Mouse (Mus musculus): Measurements from ENCODE around the gene Nbeal1. TPM values are rescaled to one million over a fixed set of nuclear protein-coding genes. Genes with fewer than 3 reads are reported as not detected.
"Not testable (repeated sequence)": the region's sequence is repeated elsewhere in the genome, so short reads cannot be mapped to it uniquely, and the experiment has no call there.

The Nbeal1 gene
- polyA plus RNA-seq, 1 experiment from 2014 or later, result 13.1 TPM

GRCm38 (mm10) chr1:60177814-60178213, 2.6 kb upstream of the Nbeal1 start:
- not testable (repeated sequence) for H3K27me3 ChIP-seq (ENCODE audit: control insufficient read depth, insufficient read depth, low read length); H3K4me3 ChIP-seq (ENCODE audit: low read length); H3K4me2 ChIP-seq (replicated peaks; ENCODE audit: low read depth, low read length); H3K9me3 ChIP-seq (ENCODE audit: control insufficient read depth, low read length); H3K4me1 ChIP-seq (ENCODE audit: control insufficient read depth, insufficient read depth, low read length); H3K27ac ChIP-seq (ENCODE audit: low read depth, low read length); H3K9ac ChIP-seq (ENCODE audit: low read depth, low read length); ATAC-seq (ENCODE audit: low FRiP score, low TSS enrichment); H3K36me3 ChIP-seq (ENCODE audit: control insufficient read depth, insufficient read depth, low read length)
- 90% methylated on average over 1 of the region's 1 CpGs for WGBS

DNA sequence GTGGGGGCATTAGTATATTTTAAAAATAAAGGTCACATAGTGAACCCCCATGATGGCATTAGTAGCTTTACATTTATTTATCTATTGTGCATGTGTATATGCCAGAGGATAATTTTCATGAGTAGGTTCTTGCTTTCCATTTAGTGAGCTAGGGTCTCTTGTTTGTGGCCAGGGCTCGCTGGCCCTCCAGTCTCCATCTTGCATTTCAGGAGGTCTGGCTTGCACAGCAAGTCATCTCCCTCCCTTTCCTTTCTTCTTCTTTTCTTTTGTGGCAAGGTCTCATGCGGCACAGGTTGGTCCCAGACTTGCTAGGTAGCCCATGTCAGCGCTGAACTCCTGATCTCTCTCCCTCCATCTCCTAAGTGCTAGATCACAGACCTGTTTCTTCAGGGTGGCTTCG, 1.0 kb upstream of the Nbeal1 start:
- H3K4me2 ChIP-seq (replicated peaks; ENCODE audit: low read depth, low read length), result peak overlapping the region; percentile 53
- no peak for ATAC-seq (ENCODE audit: low FRiP score, low TSS enrichment)
- peak overlapping the region; percentile 89; the same call in 1 of the 2 replicates for H3K9ac ChIP-seq (ENCODE audit: low read depth, low read length)
- 23% methylated on average over 4 of the region's 4 CpGs for WGBS
- peaks cover 8% of the 10 kb centered on the region; the same call in 1 of the 2 replicates for H3K4me1 ChIP-seq (ENCODE audit: control insufficient read depth, insufficient read depth, low read length)
- no peaks in the 10 kb centered on the region for H3K36me3 ChIP-seq (ENCODE audit: control insufficient read depth, insufficient read depth, low read length)
- no peaks in the 10 kb centered on the region for H3K9me3 ChIP-seq (ENCODE audit: control insufficient read depth, low read length)
- no peak overlapping the region for H3K27ac ChIP-seq (ENCODE audit: low read depth, low read length)
- H3K4me3 ChIP-seq (ENCODE audit: low read length), result peak overlapping the region; percentile 87
- H3K27me3 ChIP-seq (ENCODE audit: control insufficient read depth, insufficient read depth, low read length), result no peaks in the 10 kb centered on the region

- Histone ChIP-seq H3K4me1 (ENCODE audit: control insufficient read depth, insufficient read depth, low read length) (peaks cover 8% of the 10 kb centered on the region; the same call in 1 of the 2 replicates), H3K4me2 (replicated peaks; ENCODE audit: low read depth, low read length) (peak overlapping the region; percentile 63), H3K36me3 (ENCODE audit: control insufficient read depth, insufficient read depth, low read length) (no peaks in the 10 kb centered on the region), H3K9ac (ENCODE audit: low read depth, low read length) (peak overlapping the region; percentile 89), H3K27ac (ENCODE audit: low read depth, low read length) (peak overlapping the region; percentile 94), H3K4me3 (ENCODE audit: low read length) (peak overlapping the region; percentile 87), H3K27me3 (ENCODE audit: control insufficient read depth, insufficient read depth, low read length) (no peaks in the 10 kb centered on the region), H3K9me3 (ENCODE audit: control insufficient read depth, low read length) (no peaks in the 10 kb centered on the region)
- ATAC-seq (ENCODE audit: low FRiP score, low TSS enrichment), result peak; percentile 88; the same call in 1 of the 2 replicates
- under 1% methylated on average over 25 of the region's 30 CpGs for WGBS
Measured at GRCm38 (mm10) chr1:60180784-60181221, 404 bp downstream of the Nbeal1 start.

DNA sequence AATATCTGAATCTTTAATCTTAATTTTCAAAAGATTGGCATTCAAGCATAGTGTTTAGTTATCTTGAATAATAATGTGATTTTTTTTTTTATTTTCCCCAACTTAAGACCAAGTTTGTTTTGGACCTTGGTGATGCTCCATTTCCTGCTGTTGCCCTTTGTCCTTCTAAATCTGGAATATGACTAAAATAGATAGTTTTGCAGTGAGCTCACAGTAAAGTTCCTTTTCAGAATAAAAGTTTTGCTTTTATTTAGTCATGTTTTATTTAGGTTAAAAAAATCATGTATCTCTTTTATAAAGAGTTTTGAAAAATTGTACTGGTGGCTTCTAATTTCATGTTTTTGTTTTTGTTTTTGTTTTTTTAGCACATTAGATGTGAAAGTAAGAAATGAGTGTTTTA, 8.1 kb downstream of the Nbeal1 start:
- ATAC-seq (ENCODE audit: low FRiP score, low TSS enrichment), result no peak
- Histone ChIP-seq H3K9ac (ENCODE audit: low read depth, low read length) (no peak overlapping the region), H3K4me3 (ENCODE audit: low read length) (no peak overlapping the region), H3K9me3 (ENCODE audit: control insufficient read depth, low read length) (no peaks in the 10 kb centered on the region), H3K4me1 (ENCODE audit: control insufficient read depth, insufficient read depth, low read length) (no peaks in the 10 kb centered on the region), H3K27ac (ENCODE audit: low read depth, low read length) (no peak overlapping the region), H3K36me3 (ENCODE audit: control insufficient read depth, insufficient read depth, low read length) (no peaks in the 10 kb centered on the region), H3K4me2 (replicated peaks; ENCODE audit: low read depth, low read length) (no peak overlapping the region), H3K27me3 (ENCODE audit: control insufficient read depth, insufficient read depth, low read length) (no peaks in the 10 kb centered on the region)

- Histone ChIP-seq H3K9me3 (ENCODE audit: control insufficient read depth, low read length) (no peaks in the 10 kb centered on the region), H3K4me2 (replicated peaks; ENCODE audit: low read depth, low read length) (no peak overlapping the region), H3K27ac (ENCODE audit: low read depth, low read length) (no peak overlapping the region), H3K9ac (ENCODE audit: low read depth, low read length) (no peak overlapping the region), H3K4me1 (ENCODE audit: control insufficient read depth, insufficient read depth, low read length) (no peaks in the 10 kb centered on the region), H3K4me3 (ENCODE audit: low read length) (no peak overlapping the region), H3K27me3 (ENCODE audit: control insufficient read depth, insufficient read depth, low read length) (no peaks in the 10 kb centered on the region), H3K36me3 (ENCODE audit: control insufficient read depth, insufficient read depth, low read length) (peaks cover 21% of the 10 kb centered on the region)
- no peak for ATAC-seq (ENCODE audit: low FRiP score, low TSS enrichment)
- WGBS, result 66% methylated on average over 3 of the region's 3 CpGs
Measured at GRCm38 (mm10) chr1:60196813-60197212, 16.4 kb downstream of the Nbeal1 start.

DNA sequence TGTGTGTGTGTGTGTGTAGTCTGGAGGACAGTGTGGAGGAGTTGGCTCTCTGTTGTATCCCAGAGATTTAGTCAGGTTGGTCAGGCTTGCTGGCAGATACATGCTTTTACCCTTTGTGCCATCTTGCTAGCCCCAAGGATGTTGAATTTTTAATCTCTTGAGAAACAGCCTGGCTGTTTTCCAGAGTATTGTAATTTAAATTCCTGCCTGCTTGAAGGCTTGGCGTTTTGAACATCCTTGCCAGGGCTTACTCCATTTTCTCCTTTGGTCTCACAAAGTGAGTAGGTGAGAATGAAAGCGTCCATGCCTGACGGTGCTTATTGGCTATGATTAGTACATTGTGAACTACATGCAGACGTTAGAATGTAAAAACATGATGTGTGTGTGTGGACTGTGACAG, 18.6 kb downstream of the Nbeal1 start:
- Histone ChIP-seq H3K9ac (ENCODE audit: low read depth, low read length) (no peak overlapping the region), H3K36me3 (ENCODE audit: control insufficient read depth, insufficient read depth, low read length) (peaks cover 36% of the 10 kb centered on the region), H3K4me1 (ENCODE audit: control insufficient read depth, insufficient read depth, low read length) (no peaks in the 10 kb centered on the region), H3K4me2 (replicated peaks; ENCODE audit: low read depth, low read length) (no peak overlapping the region), H3K9me3 (ENCODE audit: control insufficient read depth, low read length) (no peaks in the 10 kb centered on the region), H3K27ac (ENCODE audit: low read depth, low read length) (no peak overlapping the region), H3K27me3 (ENCODE audit: control insufficient read depth, insufficient read depth, low read length) (no peaks in the 10 kb centered on the region), H3K4me3 (ENCODE audit: low read length) (no peak overlapping the region)
- WGBS, result 88% methylated on average over 4 of the region's 4 CpGs
- no peak for ATAC-seq (ENCODE audit: low FRiP score, low TSS enrichment)

- 94% methylated on average over 4 of the region's 4 CpGs for WGBS
- Histone ChIP-seq H3K36me3 (ENCODE audit: control insufficient read depth, insufficient read depth, low read length) (peaks cover 22% of the 10 kb centered on the region), H3K4me3 (ENCODE audit: low read length) (no peak overlapping the region), H3K27me3 (ENCODE audit: control insufficient read depth, insufficient read depth, low read length) (no peaks in the 10 kb centered on the region), H3K4me2 (replicated peaks; ENCODE audit: low read depth, low read length) (no peak overlapping the region), H3K27ac (ENCODE audit: low read depth, low read length) (no peak overlapping the region), H3K9ac (ENCODE audit: low read depth, low read length) (no peak overlapping the region), H3K9me3 (ENCODE audit: control insufficient read depth, low read length) (no peaks in the 10 kb centered on the region), H3K4me1 (ENCODE audit: control insufficient read depth, insufficient read depth, low read length) (no peaks in the 10 kb centered on the region)
- no peak for ATAC-seq (ENCODE audit: low FRiP score, low TSS enrichment)
Measured at GRCm38 (mm10) chr1:60236261-60236660, 55.9 kb downstream of the Nbeal1 start.

GRCm38 (mm10) chr1:60240430-60240829, 60.0 kb downstream of the Nbeal1 start:
- H3K4me1 ChIP-seq (ENCODE audit: control insufficient read depth, insufficient read depth, low read length), result no peaks in the 10 kb centered on the region
- no peak overlapping the region for H3K4me2 ChIP-seq (replicated peaks; ENCODE audit: low read depth, low read length)
- H3K27ac ChIP-seq (ENCODE audit: low read depth, low read length), result no peak overlapping the region
- H3K36me3 ChIP-seq (ENCODE audit: control insufficient read depth, insufficient read depth, low read length), result peaks cover 27% of the 10 kb centered on the region
- ATAC-seq (ENCODE audit: low FRiP score, low TSS enrichment), result no peak
- no peak overlapping the region for H3K9ac ChIP-seq (ENCODE audit: low read depth, low read length)
- H3K4me3 ChIP-seq (ENCODE audit: low read length), result no peak overlapping the region
- H3K9me3 ChIP-seq (ENCODE audit: control insufficient read depth, low read length), result no peaks in the 10 kb centered on the region
- H3K27me3 ChIP-seq (ENCODE audit: control insufficient read depth, insufficient read depth, low read length), result no peaks in the 10 kb centered on the region

- H3K36me3 ChIP-seq (ENCODE audit: control insufficient read depth, insufficient read depth, low read length), result peaks cover 41% of the 10 kb centered on the region
- ATAC-seq (ENCODE audit: low FRiP score, low TSS enrichment), result no peak
- WGBS, result 87% methylated on average over 3 of the region's 3 CpGs
Measured at GRCm38 (mm10) chr1:60268113-60268512, 87.7 kb downstream of the Nbeal1 start.

More at GRCm38 (mm10) chr1:60268113-60268512, 87.7 kb downstream of the Nbeal1 start:
- H3K9me3 ChIP-seq (ENCODE audit: control insufficient read depth, low read length), result no peaks in the 10 kb centered on the region
- H3K4me2 ChIP-seq (replicated peaks; ENCODE audit: low read depth, low read length), result no peak overlapping the region
- H3K27me3 ChIP-seq (ENCODE audit: control insufficient read depth, insufficient read depth, low read length), result no peaks in the 10 kb centered on the region
- no peaks in the 10 kb centered on the region for H3K4me1 ChIP-seq (ENCODE audit: control insufficient read depth, insufficient read depth, low read length)
- no peak overlapping the region for H3K27ac ChIP-seq (ENCODE audit: low read depth, low read length)
- H3K9ac ChIP-seq (ENCODE audit: low read depth, low read length), result no peak overlapping the region
- H3K4me3 ChIP-seq (ENCODE audit: low read length), result no peak overlapping the region
